In genomic region chr19:45675196-45675595, GRCm38 (mm10) we compare ENCODE assay signal across 12 mouse cellular contexts. TPM values are rescaled to one million over a fixed set of nuclear protein-coding genes. Genes with fewer than 3 reads are reported as not detected.
DNase-seq lines count a peak whose midpoint lies in the region; ATAC-seq and TF ChIP-seq lines count a peak whose summit lies in the region.
"Had no signal": no experiment of that assay in that cellular context is flagged by ENCODE, and none has a peak within 500 bp of the region (broad histone marks: within the 10 kb centered on the region; RNA-seq: fewer than 3 reads in every experiment).

No protein-coding gene starts in this region.

- DNase-seq in gastrocnemius, adult 2 months: no peak
- DNase-seq in gastrocnemius, postnatal 4 days (ENCODE audit: low spot score in 2 of 2): no peak
- no peak for DNase-seq in kidney, postnatal 0 days (ENCODE audit: low spot score)
- DNase-seq in kidney, postnatal 36 days: no peak
- peak; percentile 33 for DNase-seq in liver
- no peak for DNase-seq in retina, postnatal 1 day
- DNase-seq: cerebellum, adult 11 months; kidney, adult 18-20 months had no signal

- H3K27me3 ChIP-seq in kidney, postnatal 0 days (ENCODE audit: insufficient read depth, low read length): 0 out of 2 replicates have a peak, but pooled peaks cover 3% of the 10 kb centered on the region
- H3K27me3 ChIP-seq in E14TG2a.4 (ENCODE audit: insufficient read depth, low read length): peaks cover 44% of the 10 kb centered on the region

- ATAC-seq in kidney, postnatal 0 days (replicated peaks; ENCODE audit: low FRiP score, low read depth): no peak
- no peak for ATAC-seq in frontal cortex, adult (ENCODE audit: low TSS enrichment)
- ATAC-seq: midbrain, embryonic 15.5 days had no signal

- H3K4me1 ChIP-seq in kidney, postnatal 0 days (replicated peaks; ENCODE audit: insufficient read depth, low read length): 0 out of 2 replicates have a peak, but pooled peaks cover 7% of the 10 kb centered on the region
- H3K4me1 ChIP-seq in E14TG2a.4 (replicated peaks; ENCODE audit: low read depth, low read length): peaks cover 16% of the 10 kb centered on the region

- H3K9ac ChIP-seq in kidney, postnatal 0 days (ENCODE audit: low read depth, low read length): no peak overlapping the region
- H3K9ac ChIP-seq: midbrain, embryonic 15.5 days had no signal

- peak overlapping the region; percentile 71 for H3K4me3 ChIP-seq in gastrocnemius, adult 2 months
- no peak overlapping the region for H3K4me3 ChIP-seq in kidney, postnatal 0 days (replicated peaks; ENCODE audit: low read depth, low read length)
- peak overlapping the region; percentile 50; the same call in 1 of the 2 replicates for H3K4me3 ChIP-seq in E14TG2a.4 (replicated peaks; ENCODE audit: low read length)

- no peak overlapping the region for H3K27ac ChIP-seq in gastrocnemius, adult 2 months
- H3K27ac ChIP-seq in kidney, postnatal 0 days: no peak overlapping the region
- H3K27ac ChIP-seq: limb, embryonic 12.5 days; midbrain, embryonic 15.5 days had no signal

- H3K9me3 ChIP-seq in kidney, postnatal 0 days (replicated peaks; ENCODE audit: low read length): no peaks in the 10 kb centered on the region
- no peaks in the 10 kb centered on the region for H3K9me3 ChIP-seq in E14TG2a.4 (ENCODE audit: low read length)
- H3K9me3 ChIP-seq: limb, embryonic 12.5 days; midbrain, embryonic 15.5 days had no signal

- peak overlapping the region; percentile 62; the same call in 1 of the 2 replicates for H3K4me2 ChIP-seq in kidney, postnatal 0 days (ENCODE audit: low read length)

- TF ChIP-seq CTCF in gastrocnemius, adult 2 months (IDR thresholded peaks at IDR 0.05): no peak
- no peak for TF ChIP-seq CTCF in kidney, postnatal 0 days (IDR thresholded peaks at IDR 0.05; ENCODE audit: low read depth)
- TF ChIP-seq CTCF in E14TG2a.4 (conservative IDR thresholded peaks at IDR 0.05; ENCODE audit: low read length): no peak

- H3K36me3 ChIP-seq in kidney, postnatal 0 days (ENCODE audit: insufficient read depth, low read length): no peaks in the 10 kb centered on the region
- H3K36me3 ChIP-seq in E14TG2a.4 (ENCODE audit: insufficient read depth, low read length): no peaks in the 10 kb centered on the region
- H3K36me3 ChIP-seq: limb, embryonic 12.5 days; midbrain, embryonic 15.5 days had no signal

- intact Hi-C loops in gastrocnemius, adult 2 months (cut with DNase I): no loop called here

- 44% methylated on average over 5 of the region's 5 CpGs for WGBS in kidney, postnatal 0 days

RNA-seq across cellular contexts. Expression of gene Fbxw4, which starts 15.1 kb away (rescaled TPM):
- 10 to 100 TPM; 29.0 to 30.8 TPM for total RNA-seq in gastrocnemius, adult 2 months (2021)
- 10 to 100 TPM; 27.0 to 29.8 TPM for total RNA-seq in gastrocnemius, postnatal 4 days (2021)
- 4.8 and 5.9 TPM in 2 replicates for polyA plus RNA-seq in kidney, postnatal 0 days (2015; fragmentation: Nextera tagmentation; extraction: Ambion mirVana)
